Mouse (Mus musculus) liver, postnatal 0 days (tissue): ENCODE results near the gene Crx.

Source experiments
- CTCF ChIP-seq: sonication (generic); IDR thresholded peaks from 2 replicates; pipeline ENCODE4 v1.5.1; 2016; ENCODE audit warnings: antibody characterized with exemption, low read depth
- EP300 ChIP-seq: IDR thresholded peaks from 2 replicates; pipeline ENCODE4 v1.6.1; 2016; ENCODE audit warnings: antibody characterized with exemption, low read depth, mild to moderate bottlenecking

- no peak for TF ChIP-seq CTCF
- TF ChIP-seq EP300 = no peak
Measured at GRCm38 (mm10) chr7:15879756-15880155, at the start of gene Crx.
